Mouse (Mus musculus) Patski (cell line): ENCODE measurements around the gene Fbxl16. TPM values are rescaled to one million over a fixed set of nuclear protein-coding genes. Genes with fewer than 3 reads are reported as not detected.

Experiments used
- ATAC-seq: fragments of 100-300 bp; one replicate; pipeline ENCODE4 v1.8.0; 2021
- CTCF ChIA-PET: fragments of 350-600 bp; sonication (Branson Sonifier 250); formaldehyde crosslinking; loops from one replicate; lab custom pipeline; 2022; ENCODE audit warnings: inconsistent platforms; lab: Charles Lee
- POLR2A ChIA-PET: fragments of 350-600 bp; sonication (Branson Sonifier 250); formaldehyde crosslinking; loops from one replicate; lab custom pipeline; 2022; ENCODE audit warnings: antibody characterized with exemption, inconsistent platforms; lab: Charles Lee
- DNase-seq: peaks from one replicate; pipeline ENCODE4 v3.0.0-alpha.2; 2011; ENCODE audit warnings: low read depth, low spot score
- H3K27me3 ChIP-seq: fragments of 371-371 bp; one replicate; pipeline ENCODE4 v1.5.1; 2021
- CTCF ChIP-seq: fragments of 100-300 bp; IDR thresholded peaks from one replicate; pipeline ENCODE4 v1.5.1; 2021
- in situ Hi-C: fragments of 300-500 bp; cut with MboI; formaldehyde crosslinking; loops from 3 replicates; pipeline ENCODE4 v1.11.1; 2018; ENCODE audit warnings: low pct_unique_long_range_greater_than_20kb, mixed read lengths
- polyA plus RNA-seq: library from polyadenylated mRNA; unstranded; gene quantifications from one replicate; pipeline ENCODE4 v1.2.3, GENCODE M21; 2021

Gene Fbxl16
- polyA plus RNA-seq, 1 experiment from 2014 or later, result 4.0 TPM

DNA sequence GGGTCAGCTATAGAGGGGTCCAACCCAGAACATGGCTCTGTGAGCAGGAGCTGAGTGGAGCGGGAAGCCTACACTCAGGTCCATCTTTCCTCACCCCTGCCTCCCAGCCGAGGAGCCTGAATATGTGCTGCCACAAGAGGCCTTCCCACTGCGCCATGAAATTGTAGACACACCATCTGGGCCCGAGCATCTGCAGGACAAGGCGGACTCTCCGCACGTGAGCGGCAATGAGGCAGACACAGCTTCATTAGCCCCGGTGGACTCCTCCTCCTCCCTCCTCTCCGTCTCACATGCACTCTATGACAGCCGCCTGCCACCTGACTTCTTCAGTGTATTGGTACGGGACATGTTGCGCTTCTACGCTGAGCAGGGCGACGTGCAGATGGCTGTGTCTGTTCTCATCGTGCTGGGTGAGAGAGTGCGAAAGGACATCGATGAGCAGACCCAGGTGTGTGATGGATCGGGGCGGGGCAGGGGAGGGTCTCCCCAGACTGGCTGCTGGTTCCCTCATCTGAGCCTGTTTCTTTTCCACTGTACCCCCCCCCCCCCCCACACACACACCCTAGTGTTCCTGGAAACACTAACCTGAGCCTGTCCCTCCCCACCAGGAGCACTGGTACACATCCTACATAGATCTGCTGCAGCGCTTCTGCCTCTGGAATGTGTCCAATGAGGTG lies 18.8 kb downstream of the Fbxl16 start:
- no peak for ATAC-seq
- no peaks in the 10 kb centered on the region for H3K27me3 ChIP-seq
- TF ChIP-seq CTCF, result no peak

DNA sequence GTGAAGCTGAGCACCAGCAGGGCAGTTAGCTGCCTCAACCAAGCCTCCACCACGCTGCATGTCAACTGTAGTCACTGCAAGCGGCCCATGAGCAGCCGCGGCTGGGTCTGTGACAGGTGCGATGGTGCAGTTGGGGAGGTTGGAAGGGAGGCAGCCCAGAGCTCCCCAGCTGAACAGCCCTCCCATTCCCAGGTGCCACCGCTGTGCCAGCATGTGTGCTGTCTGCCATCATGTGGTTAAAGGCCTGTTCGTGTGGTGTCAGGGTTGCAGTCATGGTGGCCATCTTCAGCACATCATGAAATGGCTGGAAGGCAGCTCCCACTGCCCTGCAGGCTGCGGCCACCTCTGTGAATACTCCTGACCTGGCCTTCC lies 19.3 kb downstream of the Fbxl16 start:
- ATAC-seq, result no peak
- DNase-seq, result no peak
- H3K27me3 ChIP-seq, result no peaks in the 10 kb centered on the region
- CTCF ChIA-PET, result no interaction called here
- in situ Hi-C loops, result no loop called here
- TF ChIP-seq CTCF, result no peak
- POLR2A ChIA-PET, result interaction anchor here (0.7 to 1.1 kb wide), 2 partner anchors 9 to 46 kb away, joined by 3 to 4 read pairs; partner anchors contain the start of genes Mettl26 and Rhbdl1

More for the DNA sequence above, 18.8 kb downstream of the Fbxl16 start:
- ChIA-PET POLR2A (interaction anchor here (0.7 to 1.1 kb wide), 2 partner anchors 9 to 47 kb away, joined by 3 to 4 read pairs; partner anchors contain the start of genes Mettl26 and Rhbdl1), CTCF (no interaction called here)
- DNase-seq, result no peak
- in situ Hi-C loops, result no loop called here

GRCm38 (mm10) chr17:25828712-25829557 lies 20.1 kb downstream of the Fbxl16 start, which contains the start of gene Jmjd8:
Jmjd8 (plus strand) TSS chr17:25828867.
- ChIA-PET POLR2A (interaction anchor here (1.1 kb wide), 1 partner anchor 46 kb away, joined by 3 read pairs; the partner anchor contains the start of gene Mettl26), CTCF (no interaction called here)
- no peak for TF ChIP-seq CTCF
- no peak for ATAC-seq
- no peaks in the 10 kb centered on the region for H3K27me3 ChIP-seq
- in situ Hi-C loops, result no loop called here
- DNase-seq, result no peak

- CTCF ChIA-PET, result no interaction called here
- in situ Hi-C loops, result no loop called here
- ATAC-seq, result no peak
- no peak for TF ChIP-seq CTCF
- DNase-seq, result no peak
- POLR2A ChIA-PET, result no interaction called here
- no peaks in the 10 kb centered on the region for H3K27me3 ChIP-seq
Measured at GRCm38 (mm10) chr17:25829558-25830017, 20.7 kb downstream of the Fbxl16 start.

GRCm38 (mm10) chr17:25830200-25830753 lies 21.4 kb downstream of the Fbxl16 start:
- CTCF ChIA-PET, result no interaction called here
- TF ChIP-seq CTCF, result no peak

DNA sequence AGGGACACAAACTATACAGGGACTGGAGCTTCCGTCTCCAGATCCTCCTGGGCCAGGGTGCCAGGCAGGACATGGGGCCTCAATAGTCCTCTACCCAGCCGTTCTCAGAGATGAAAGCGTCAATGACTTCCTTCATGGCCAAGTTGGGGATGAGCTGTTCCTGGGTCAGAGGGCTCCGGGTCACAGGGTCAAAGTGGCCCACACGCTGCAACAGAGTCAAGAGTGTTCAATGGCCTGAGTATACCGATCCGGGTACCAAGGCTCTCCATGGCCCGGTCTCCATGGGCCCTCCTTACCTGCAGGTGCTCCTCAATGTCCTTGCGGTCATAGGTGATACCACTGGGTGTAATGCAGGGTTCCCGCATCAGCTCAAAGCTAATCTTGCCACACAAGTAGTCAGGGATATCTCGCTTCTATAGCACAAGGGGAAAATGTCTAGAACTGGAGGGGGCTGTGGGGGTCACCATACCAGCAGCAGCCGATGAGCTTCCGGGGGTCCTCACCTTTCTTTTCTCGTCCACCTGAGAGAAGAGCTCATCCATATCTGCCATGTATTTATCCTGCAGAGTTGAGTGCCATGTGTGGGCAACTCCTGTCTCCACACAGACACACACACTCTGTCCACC lies 22.0 kb downstream of the Fbxl16 start:
- in situ Hi-C loops, result no loop called here
- CTCF ChIA-PET, result interaction anchor here (2.1 kb wide), 1 partner anchor 8 kb away, joined by 8 read pairs; the partner anchor contains the start of gene Wdr24
- ATAC-seq (no peak), DNase-seq (no peak)
- POLR2A ChIA-PET, result interaction anchor here (1.2 to 2.5 kb wide), 2 partner anchors 7 to 14 kb away, joined by 6 to 11 read pairs; partner anchors contain the start of gene Wdr24
- no peaks in the 10 kb centered on the region for H3K27me3 ChIP-seq
- TF ChIP-seq CTCF, result no peak

More at GRCm38 (mm10) chr17:25830200-25830753, 21.4 kb downstream of the Fbxl16 start:
- no peaks in the 10 kb centered on the region for H3K27me3 ChIP-seq
- POLR2A ChIA-PET, result no interaction called here
- in situ Hi-C loops, result no loop called here
- DNase-seq (no peak), ATAC-seq (no peak)

GRCm38 (mm10) chr17:25831451-25832281 lies 22.8 kb downstream of the Fbxl16 start:
- H3K27me3 ChIP-seq, result no peaks in the 10 kb centered on the region
- in situ Hi-C loops, result no loop called here
- POLR2A ChIA-PET, result interaction anchor here (1.1 to 2.5 kb wide), 4 partner anchors 8 to 37 kb away, joined by 3 to 11 read pairs (median 6); partner anchors contain the start of gene Wdr24
- no peak for ATAC-seq
- DNase-seq, result no peak
- CTCF ChIA-PET, result interaction anchor here (2.1 kb wide), 1 partner anchor 9 kb away, joined by 8 read pairs; the partner anchor contains the start of gene Wdr24
- no peak for TF ChIP-seq CTCF

GRCm38 (mm10) chr17:25832436-25833290 lies 23.8 kb downstream of the Fbxl16 start:
- H3K27me3 ChIP-seq, result no peaks in the 10 kb centered on the region
- peak; percentile 91 for DNase-seq
- ChIA-PET POLR2A (interaction anchor here (0.6 to 2.5 kb wide), 11 partner anchors 9 to 632 kb away, joined by 3 to 11 read pairs (median 4); partner anchors contain the start of genes Fbxl16, Gm20683, Rhot2 and Wdr24), CTCF (interaction anchor here (0.9 to 2.1 kb wide), 3 partner anchors 9 to 36 kb away, joined by 3 to 8 read pairs (median 5); partner anchors contain the start of genes Mcrip2 and Wdr24)
- peak; percentile 79 for ATAC-seq
- TF ChIP-seq CTCF, result no peak
- in situ Hi-C loops, result no loop called here
